Mouse (Mus musculus): ENCODE data around the gene Lst1. TPM values are rescaled to one million over a fixed set of nuclear protein-coding genes. Genes with fewer than 3 reads are reported as not detected.

Lst1 gene
- polyA plus RNA-seq, 1 experiment from 2014 or later, result 15.0 TPM

DNA sequence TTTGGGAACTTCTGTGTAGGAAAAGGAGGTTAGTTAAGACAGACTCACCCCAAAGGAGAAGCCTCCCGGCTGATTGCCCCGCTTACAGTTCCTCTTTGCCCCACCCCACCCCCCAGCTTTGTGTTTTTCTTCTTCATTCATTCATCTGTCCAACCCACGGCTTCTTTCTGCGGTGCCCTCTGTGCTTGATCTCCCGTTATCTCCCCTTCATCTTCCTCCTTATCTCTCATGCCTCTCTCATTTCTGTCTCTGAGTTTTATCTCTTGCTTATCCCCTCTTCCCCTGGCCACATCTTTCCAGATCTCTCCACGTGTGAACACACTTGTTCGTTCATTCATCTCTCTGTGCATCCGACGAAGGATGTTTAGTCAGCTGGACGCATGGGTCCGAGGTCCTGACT, 12.9 kb upstream of the Lst1 start:
- no peak overlapping the region for H3K4me3 ChIP-seq (replicated peaks; ENCODE audit: low read depth, low read length)
- 52% methylated on average over 11 of the region's 11 CpGs for WGBS
- H3K27ac ChIP-seq, result no peak overlapping the region
- no peak for TF ChIP-seq CTCF (IDR thresholded peaks at IDR 0.05; ENCODE audit: low read depth)
- no peaks in the 10 kb centered on the region for H3K36me3 ChIP-seq (ENCODE audit: insufficient read depth, low read length)
- H3K27me3 ChIP-seq (ENCODE audit: insufficient read depth, low read length), result no peaks in the 10 kb centered on the region
- ATAC-seq (replicated peaks; ENCODE audit: low FRiP score, low read depth) (no peak), DNase-seq (ENCODE audit: low spot score) (no peak)
- H3K4me2 ChIP-seq (ENCODE audit: low read length), result no peak overlapping the region
- no peak overlapping the region for H3K9ac ChIP-seq (ENCODE audit: low read depth, low read length)
- H3K9me3 ChIP-seq (replicated peaks; ENCODE audit: low read length), result no peaks in the 10 kb centered on the region
- H3K4me1 ChIP-seq (replicated peaks; ENCODE audit: insufficient read depth, low read length), result 0 out of 2 replicates have a peak, but pooled peaks cover 2% of the 10 kb centered on the region

DNA sequence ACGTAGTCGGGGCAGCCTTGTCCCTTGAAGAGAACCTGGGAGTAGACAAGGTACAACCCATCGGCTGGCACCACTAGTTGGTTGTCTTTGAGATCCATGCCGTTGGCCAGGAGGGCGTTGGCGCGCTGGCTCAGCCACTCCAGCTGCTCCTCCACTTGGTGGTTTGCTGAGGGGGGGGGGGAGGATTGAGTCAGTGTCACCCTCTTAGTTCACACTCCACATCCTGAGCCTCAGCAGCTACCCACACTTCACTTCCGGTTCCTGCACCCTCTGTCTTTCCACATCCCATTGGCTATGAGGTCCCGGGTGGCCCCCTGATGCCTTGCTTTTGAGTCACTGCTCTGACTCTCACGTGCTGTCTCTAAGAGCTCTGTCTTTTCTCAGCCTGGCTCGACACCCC, 12.2 kb upstream of the Lst1 start:
- DNase-seq (ENCODE audit: low spot score) (no peak), ATAC-seq (replicated peaks; ENCODE audit: low FRiP score, low read depth) (no peak)
- no peak overlapping the region for H3K4me3 ChIP-seq (replicated peaks; ENCODE audit: low read depth, low read length)
- H3K27me3 ChIP-seq (ENCODE audit: insufficient read depth, low read length), result no peaks in the 10 kb centered on the region
- no peaks in the 10 kb centered on the region for H3K36me3 ChIP-seq (ENCODE audit: insufficient read depth, low read length)
- 0 out of 2 replicates have a peak, but pooled peaks cover 3% of the 10 kb centered on the region for H3K4me1 ChIP-seq (replicated peaks; ENCODE audit: insufficient read depth, low read length)
- 88% methylated on average over 11 of the region's 11 CpGs for WGBS
- TF ChIP-seq CTCF (IDR thresholded peaks at IDR 0.05; ENCODE audit: low read depth), result no peak
- no peak overlapping the region for H3K4me2 ChIP-seq (ENCODE audit: low read length)
- H3K9ac ChIP-seq (ENCODE audit: low read depth, low read length), result no peak overlapping the region
- no peaks in the 10 kb centered on the region for H3K9me3 ChIP-seq (replicated peaks; ENCODE audit: low read length)
- no peak overlapping the region for H3K27ac ChIP-seq

DNA sequence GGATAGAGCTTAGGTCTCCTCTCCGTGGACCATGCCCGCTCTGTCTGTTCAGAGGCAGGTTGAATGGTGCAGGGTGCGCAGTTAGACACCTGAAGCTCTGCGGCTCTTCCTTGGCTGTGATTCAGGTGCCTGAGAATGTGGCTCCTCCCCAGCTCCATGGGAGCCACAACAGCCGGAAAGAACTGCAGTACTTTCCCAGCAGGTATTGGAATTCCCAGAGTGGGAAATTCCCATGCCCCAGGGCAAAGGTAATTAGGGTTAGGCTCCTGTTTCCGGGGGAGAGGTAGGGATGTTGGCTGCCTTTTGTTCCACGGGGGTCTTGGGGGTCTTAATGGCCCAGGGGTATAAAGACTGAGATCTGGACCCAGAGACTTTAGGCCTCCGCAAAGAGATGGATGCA, 10.7 kb upstream of the Lst1 start:
- H3K4me2 ChIP-seq (ENCODE audit: low read length), result no peak overlapping the region
- ATAC-seq (replicated peaks; ENCODE audit: low FRiP score, low read depth) (no peak), DNase-seq (ENCODE audit: low spot score) (no peak)
- no peaks in the 10 kb centered on the region for H3K36me3 ChIP-seq (ENCODE audit: insufficient read depth, low read length)
- H3K4me3 ChIP-seq (replicated peaks; ENCODE audit: low read depth, low read length), result no peak overlapping the region
- TF ChIP-seq CTCF (IDR thresholded peaks at IDR 0.05; ENCODE audit: low read depth), result no peak
- H3K27ac ChIP-seq, result no peak overlapping the region
- H3K4me1 ChIP-seq (replicated peaks; ENCODE audit: insufficient read depth, low read length), result peaks cover 3% of the 10 kb centered on the region; the same call in 1 of the 2 replicates
- H3K9me3 ChIP-seq (replicated peaks; ENCODE audit: low read length), result no peaks in the 10 kb centered on the region
- H3K9ac ChIP-seq (ENCODE audit: low read depth, low read length), result no peak overlapping the region
- WGBS, result 31% methylated on average over 8 of the region's 8 CpGs
- peaks cover 7% of the 10 kb centered on the region; the same call in 1 of the 2 replicates for H3K27me3 ChIP-seq (ENCODE audit: insufficient read depth, low read length)

DNA sequence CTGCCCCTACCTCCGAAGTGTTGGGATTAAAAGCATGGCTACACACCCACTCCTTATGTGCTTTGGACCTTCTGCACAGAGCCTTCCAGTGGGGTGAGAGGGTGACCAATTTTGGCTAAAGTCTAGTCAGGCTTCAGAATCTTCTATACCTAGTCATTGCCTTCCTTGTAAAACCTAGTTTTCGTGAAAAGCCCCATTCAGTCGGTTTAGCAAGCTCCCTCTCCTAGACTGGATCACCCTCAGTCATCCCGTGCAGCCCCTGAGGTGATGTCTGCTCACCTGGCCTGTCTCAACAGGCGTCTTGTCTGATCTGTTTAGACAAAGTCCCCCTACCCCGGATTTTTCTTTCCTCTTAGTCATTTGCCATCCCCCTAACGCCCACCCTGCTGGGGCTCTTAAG, 9.8 kb upstream of the Lst1 start:
- 73% methylated on average over 7 of the region's 7 CpGs for WGBS
- no peaks in the 10 kb centered on the region for H3K36me3 ChIP-seq (ENCODE audit: insufficient read depth, low read length)
- ATAC-seq (replicated peaks; ENCODE audit: low FRiP score, low read depth) (no peak), DNase-seq (ENCODE audit: low spot score) (no peak)
- H3K27ac ChIP-seq, result no peak overlapping the region
- H3K9ac ChIP-seq (ENCODE audit: low read depth, low read length), result no peak overlapping the region
- no peak overlapping the region for H3K4me2 ChIP-seq (ENCODE audit: low read length)
- no peak overlapping the region for H3K4me3 ChIP-seq (replicated peaks; ENCODE audit: low read depth, low read length)
- peaks cover 7% of the 10 kb centered on the region; the same call in 1 of the 2 replicates for H3K27me3 ChIP-seq (ENCODE audit: insufficient read depth, low read length)
- peaks cover 3% of the 10 kb centered on the region; the same call in 1 of the 2 replicates for H3K4me1 ChIP-seq (replicated peaks; ENCODE audit: insufficient read depth, low read length)
- H3K9me3 ChIP-seq (replicated peaks; ENCODE audit: low read length), result no peaks in the 10 kb centered on the region
- TF ChIP-seq CTCF (IDR thresholded peaks at IDR 0.05; ENCODE audit: low read depth), result no peak

DNA sequence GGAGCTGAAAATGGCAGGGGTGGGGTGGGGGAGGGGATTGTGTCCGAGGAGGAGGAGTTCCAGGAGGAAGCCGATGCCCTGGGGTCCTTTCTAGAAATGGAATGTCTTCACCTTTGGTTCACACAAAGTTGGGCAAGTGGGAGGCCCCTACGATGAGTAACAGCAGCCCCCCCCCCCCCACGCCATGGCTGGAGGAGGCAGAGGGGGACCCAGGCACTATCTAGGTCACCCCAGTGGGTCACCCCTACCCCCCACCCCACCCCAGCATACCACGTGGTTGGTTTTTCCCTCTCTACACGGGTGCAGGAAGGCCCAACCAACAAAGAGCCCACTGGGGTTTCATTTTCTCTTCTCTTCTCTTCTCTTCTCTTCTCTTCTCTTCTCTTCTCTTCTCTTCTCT, 8.9 kb upstream of the Lst1 start:
- Histone ChIP-seq H3K27ac (no peak overlapping the region), H3K4me1 (replicated peaks; ENCODE audit: insufficient read depth, low read length) (peaks cover 3% of the 10 kb centered on the region; the same call in 1 of the 2 replicates), H3K9ac (ENCODE audit: low read depth, low read length) (no peak overlapping the region), H3K4me3 (replicated peaks; ENCODE audit: low read depth, low read length) (no peak overlapping the region), H3K9me3 (replicated peaks; ENCODE audit: low read length) (no peaks in the 10 kb centered on the region), H3K36me3 (ENCODE audit: insufficient read depth, low read length) (no peaks in the 10 kb centered on the region), H3K27me3 (ENCODE audit: insufficient read depth, low read length) (peaks cover 7% of the 10 kb centered on the region; the same call in 1 of the 2 replicates), H3K4me2 (ENCODE audit: low read length) (no peak overlapping the region)
- no peak for TF ChIP-seq CTCF (IDR thresholded peaks at IDR 0.05; ENCODE audit: low read depth)
- WGBS, result 31% methylated on average over 4 of the region's 6 CpGs
- ATAC-seq (replicated peaks; ENCODE audit: low FRiP score, low read depth) (no peak), DNase-seq (ENCODE audit: low spot score) (no peak)

DNA sequence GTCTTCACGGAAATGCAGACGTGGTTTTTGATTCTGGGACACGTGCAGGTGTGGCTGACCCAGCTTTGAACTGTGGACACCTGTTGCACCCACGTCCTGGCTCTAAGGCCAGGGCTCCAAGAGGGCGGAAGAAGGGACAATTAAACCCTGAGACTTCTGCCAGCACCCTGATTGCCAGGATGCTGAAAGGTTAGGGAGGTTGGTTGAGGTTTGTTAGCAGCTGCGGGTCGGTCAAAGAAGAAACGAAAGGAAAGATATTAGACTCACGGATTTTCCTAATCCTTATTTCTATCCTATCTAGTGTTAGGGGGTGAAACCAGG, 8.0 kb upstream of the Lst1 start:
- Histone ChIP-seq H3K4me1 (replicated peaks; ENCODE audit: insufficient read depth, low read length) (peaks cover 3% of the 10 kb centered on the region; the same call in 1 of the 2 replicates), H3K9ac (ENCODE audit: low read depth, low read length) (peak overlapping the region; percentile 56; the same call in 1 of the 2 replicates), H3K4me2 (ENCODE audit: low read length) (peak overlapping the region; percentile 91), H3K27me3 (ENCODE audit: insufficient read depth, low read length) (peaks cover 7% of the 10 kb centered on the region; the same call in 1 of the 2 replicates), H3K36me3 (ENCODE audit: insufficient read depth, low read length) (no peaks in the 10 kb centered on the region), H3K27ac (no peak overlapping the region), H3K4me3 (replicated peaks; ENCODE audit: low read depth, low read length) (peak overlapping the region; percentile 43), H3K9me3 (replicated peaks; ENCODE audit: low read length) (no peaks in the 10 kb centered on the region)
- DNase-seq (ENCODE audit: low spot score) (no peak), ATAC-seq (replicated peaks; ENCODE audit: low FRiP score, low read depth) (0 out of 2 replicates have a peak, but pooled peaks have one; percentile 23)
- WGBS, result 24% methylated on average over 9 of the region's 9 CpGs
- no peak for TF ChIP-seq CTCF (IDR thresholded peaks at IDR 0.05; ENCODE audit: low read depth)
